Mouse (Mus musculus): ENCODE data around the gene Gmcl1. TPM values are rescaled to one million over a fixed set of nuclear protein-coding genes. Genes with fewer than 3 reads are reported as not detected.

The Gmcl1 gene
- total and polyA plus RNA-seq, 3 experiments = 15.9 to 67.0 (median 21.5) TPM

GRCm38 (mm10) chr6:86684655-86685011 is 48.5 kb downstream of the Gmcl1 start:
- Histone ChIP-seq H3K27ac (ENCODE audit: control insufficient read depth, low read depth, low read length) (peak overlapping the region; percentile 58), H3K36me3 (ENCODE audit: control insufficient read depth in 1 of 2, insufficient read depth in 2 of 2, low read length in 2 of 2) (peaks cover 6 to 13% of the 10 kb centered on the region in 2 experiments), H3K9me3 (replicated peaks; ENCODE audit: insufficient read depth, low read length) (no peaks in the 10 kb centered on the region), H3K9ac (ENCODE audit: control insufficient read depth, low read depth, low read length, poor library complexity, severe bottlenecking) (peak overlapping the region; percentile 65), H3K4me1 (ENCODE audit: control insufficient read depth in 1 of 2, insufficient read depth in 2 of 2, low read length in 2 of 2) (peaks cover 3 to 7% of the 10 kb centered on the region in 2 experiments), H3K4me3 (ENCODE audit: control insufficient read depth in 1 of 2, insufficient read depth in 1 of 2, low read depth in 2 of 2, low read length in 2 of 2) (peak overlapping the region; percentile 56 to 98), H3K79me2 (ENCODE audit: control insufficient read depth, insufficient read depth, low read length, poor library complexity) (peaks cover 8% of the 10 kb centered on the region), H3K27me3 (ENCODE audit: control insufficient read depth in 1 of 2, insufficient read depth in 2 of 2, low read length in 2 of 2) (no peaks in the 10 kb centered on the region)
- TF ChIP-seq GATA1 (IDR thresholded peaks at IDR 0.05; ENCODE audit: low read depth, low read length) (no peak), ZNF384 (IDR thresholded peaks at IDR 0.05; ENCODE audit: low read depth, low read length) (no peak), ZMIZ1 (IDR thresholded peaks at IDR 0.05; ENCODE audit: low read depth, low read length) (0 out of 2 replicates have a peak, but pooled peaks have one; percentile 2), SIN3A (IDR thresholded peaks at IDR 0.05; ENCODE audit: low read length) (no peak), JUND (IDR thresholded peaks at IDR 0.05; ENCODE audit: low read depth, low read length) (no peak), EP300 (IDR thresholded peaks at IDR 0.05; ENCODE audit: low read depth in 1 of 2, low read length in 2 of 2) (no peak), USF1 (IDR thresholded peaks at IDR 0.05; ENCODE audit: low read depth, low read length) (no peak), POLR2AphosphoS2 (IDR thresholded peaks at IDR 0.05; ENCODE audit: low read length) (0 out of 2 replicates have a peak, but pooled peaks have one; percentile 2), POLR2A (IDR thresholded peaks at IDR 0.05; ENCODE audit: control insufficient read depth in 1 of 2, insufficient read depth in 1 of 2, low read depth in 1 of 2, low read length in 2 of 2, poor library complexity in 1 of 2) (peak in 1 of 2 experiments; percentile 44; a peak in 1 of 4 replicates), RCOR1 (IDR thresholded peaks at IDR 0.05; ENCODE audit: low read depth, low read length) (no peak), SMC3 (IDR thresholded peaks at IDR 0.05; ENCODE audit: low read depth, low read length) (no peak), MXI1 (IDR thresholded peaks at IDR 0.05; ENCODE audit: low read depth, low read length) (no peak)
- no peak for DNase-seq (ENCODE audit: low read depth, low spot score)

DNA sequence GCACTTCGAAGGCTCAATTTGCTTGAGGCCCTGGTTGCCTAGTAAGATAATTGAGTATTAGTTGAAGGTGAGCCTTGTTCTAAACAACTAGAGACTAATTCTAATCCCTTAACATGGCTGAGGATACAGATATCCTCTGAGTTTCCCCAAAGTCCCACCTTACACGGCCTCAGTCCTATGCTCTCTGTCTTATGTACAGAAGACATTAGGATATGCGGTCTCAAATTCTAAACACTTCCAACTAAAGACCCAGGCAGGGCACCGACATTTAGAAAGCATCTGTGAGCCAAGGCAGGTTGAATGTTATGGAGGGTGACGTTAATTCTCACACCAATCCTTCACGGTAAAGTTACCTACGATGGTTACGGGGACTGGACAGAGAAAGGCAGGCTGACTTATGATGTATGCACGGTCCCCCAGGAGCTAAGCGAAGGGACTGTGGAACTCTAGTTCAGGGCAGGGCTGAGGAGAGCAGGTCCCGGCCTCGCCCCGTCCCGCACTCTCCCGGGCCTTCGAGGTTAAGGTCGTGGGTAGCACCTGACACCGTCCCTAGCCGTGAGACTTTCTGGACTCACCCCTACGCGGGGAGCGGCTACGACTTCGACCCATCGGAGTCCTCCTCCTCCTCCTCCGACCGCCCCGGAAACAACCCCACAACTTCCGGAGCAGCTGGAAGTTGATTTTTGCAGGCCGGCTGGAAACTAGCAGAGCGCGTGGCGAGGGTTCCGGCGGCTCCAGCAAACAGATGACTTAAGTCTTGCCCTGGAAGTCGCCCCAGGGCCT is 49.1 kb downstream of the Gmcl1 start, which contains the start of gene Snrnp27:
TSS of gene Snrnp27 (minus strand) at position 651 of the 783 bp plus-strand sequence.
- DNase-seq (ENCODE audit: low read depth, low spot score) = peak; percentile 97
- TF ChIP-seq SMC3 (IDR thresholded peaks at IDR 0.05; ENCODE audit: low read depth, low read length) = no peak
- TF ChIP-seq RCOR1 (IDR thresholded peaks at IDR 0.05; ENCODE audit: low read depth, low read length) = peak; percentile 88
- peak; percentile 79 to 89 for TF ChIP-seq POLR2A (IDR thresholded peaks at IDR 0.05; ENCODE audit: control insufficient read depth in 1 of 2, insufficient read depth in 1 of 2, low read depth in 1 of 2, low read length in 2 of 2, poor library complexity in 1 of 2)
- TF ChIP-seq EP300 (IDR thresholded peaks at IDR 0.05; ENCODE audit: low read depth in 1 of 2, low read length in 2 of 2) = peak in 1 of 2 experiments; percentile 31; a peak in 1 of 4 replicates
- TF ChIP-seq USF1 (IDR thresholded peaks at IDR 0.05; ENCODE audit: low read depth, low read length) = no peak
- TF ChIP-seq MEF2A (IDR thresholded peaks at IDR 0.05; ENCODE audit: extremely low read depth, insufficient replicate concordance, low read depth, low read length, poor library complexity, severe bottlenecking) = no peak
- peak; percentile 88 for TF ChIP-seq NELFE (IDR thresholded peaks at IDR 0.05; ENCODE audit: low read depth, low read length)
- TF ChIP-seq ZC3H11A (IDR thresholded peaks at IDR 0.05; ENCODE audit: low read depth, low read length) = no peak
- 0 out of 2 replicates have a peak, but pooled peaks have one; percentile 18 for TF ChIP-seq UBTF (IDR thresholded peaks at IDR 0.05; ENCODE audit: borderline replicate concordance, insufficient read depth, low read depth, low read length)
- TF ChIP-seq MAZ (IDR thresholded peaks at IDR 0.05; ENCODE audit: low read depth, low read length) = peak; percentile 98
- 0 out of 2 replicates have a peak, but pooled peaks have one; percentile 56 for TF ChIP-seq CHD1 (IDR thresholded peaks at IDR 0.05; ENCODE audit: low read depth, low read length)
- TF ChIP-seq POLR2AphosphoS2 (IDR thresholded peaks at IDR 0.05; ENCODE audit: low read length) = peak; percentile 83
- no peak for TF ChIP-seq BHLHE40 (IDR thresholded peaks at IDR 0.05; ENCODE audit: borderline replicate concordance, low read depth, low read length)
- no peak; the same call in 1 of the 2 replicates for TF ChIP-seq ETS1 (IDR thresholded peaks at IDR 0.05; ENCODE audit: low read depth, low read length)
- TF ChIP-seq ZKSCAN1 (IDR thresholded peaks at IDR 0.05; ENCODE audit: low read depth, low read length) = no peak
- TF ChIP-seq CHD2 (IDR thresholded peaks at IDR 0.05; ENCODE audit: low read length) = peak; percentile 51
- TF ChIP-seq ELF1 (IDR thresholded peaks at IDR 0.05; ENCODE audit: low read depth, low read length) = peak; percentile 85
- TF ChIP-seq USF2 (IDR thresholded peaks at IDR 0.05; ENCODE audit: borderline replicate concordance in 1 of 2, insufficient read depth in 1 of 2, low read depth in 1 of 2, low read length in 2 of 2) = no peak
- TF ChIP-seq MAX (IDR thresholded peaks at IDR 0.05; ENCODE audit: low read length) = peak; percentile 54
- TF ChIP-seq ZMIZ1 (IDR thresholded peaks at IDR 0.05; ENCODE audit: low read depth, low read length) = peak; percentile 78
- TF ChIP-seq TBP (IDR thresholded peaks at IDR 0.05; ENCODE audit: low read depth, low read length) = peak; percentile 93
- no peak for TF ChIP-seq ZNF384 (IDR thresholded peaks at IDR 0.05; ENCODE audit: low read depth, low read length)
- no peak for TF ChIP-seq TAL1 (IDR thresholded peaks at IDR 0.05; ENCODE audit: low read length)
- no peak for TF ChIP-seq GABPA (IDR thresholded peaks at IDR 0.05; ENCODE audit: low read depth, low read length)

More for the DNA sequence above, 49.1 kb downstream of the Gmcl1 start, which contains the start of gene Snrnp27:
- Histone ChIP-seq H3K4me3 (ENCODE audit: control insufficient read depth in 1 of 2, insufficient read depth in 1 of 2, low read depth in 2 of 2, low read length in 2 of 2) (peak within 1 kb of the TSS; percentile 72 to 98), H3K4me1 (ENCODE audit: control insufficient read depth in 1 of 2, insufficient read depth in 2 of 2, low read length in 2 of 2) (peaks cover 0 to 7% of the 10 kb centered on the region in 2 experiments; a peak in 2 of 4 replicates), H3K79me2 (ENCODE audit: control insufficient read depth, insufficient read depth, low read length, poor library complexity) (peaks cover 8% of the 10 kb centered on the region), H3K9me3 (replicated peaks; ENCODE audit: insufficient read depth, low read length) (no peaks in the 10 kb centered on the region), H3K36me3 (ENCODE audit: control insufficient read depth in 1 of 2, insufficient read depth in 2 of 2, low read length in 2 of 2) (peaks cover 6 to 16% of the 10 kb centered on the region in 2 experiments), H3K27me3 (ENCODE audit: control insufficient read depth in 1 of 2, insufficient read depth in 2 of 2, low read length in 2 of 2) (no peaks in the 10 kb centered on the region), H3K9ac (ENCODE audit: control insufficient read depth, low read depth, low read length, poor library complexity, severe bottlenecking) (peak within 1 kb of the TSS; percentile 95), H3K27ac (ENCODE audit: control insufficient read depth, low read depth, low read length) (peak within 1 kb of the TSS; percentile 68)

All from MEL (cell line).